Mouse (Mus musculus) layer of hippocampus, adult 2 months (tissue): ENCODE measurements around the gene Dnase1l3. TPM values are rescaled to one million over a fixed set of nuclear protein-coding genes. Genes with fewer than 3 reads are reported as not detected.

Experiments
- DNase-seq, 2 experiments: peaks; one replicate each; pipeline ENCODE4 v3.0.0; 2022; ENCODE audit warnings: low spot score in 2 of 2
- H3K27ac ChIP-seq: fragments of 200-600 bp; 2 replicates; pipeline ENCODE4 v1.8.1; 2022
- H3K4me3 ChIP-seq: fragments of 200-600 bp; 2 replicates; pipeline ENCODE4 v1.8.1; 2022; ENCODE audit warnings: mild to moderate bottlenecking
- CTCF ChIP-seq: fragments of 200-600 bp; conservative IDR thresholded peaks from 2 replicates; pipeline ENCODE4 v1.8.1; 2022; ENCODE audit warnings: antibody characterized with exemption, mild to moderate bottlenecking, moderate library complexity
- total RNA-seq, 2 experiments: library from RNA; stranded (reverse); gene quantifications; 2 replicates each; pipeline ENCODE4 v1.2.3; 2021

The Dnase1l3 gene
- total RNA-seq, 2 experiments from 2014 or later: not detected

GRCm38 (mm10) chr14:7957049-7957448, 37.3 kb downstream of the Dnase1l3 start, which contains the start of gene Gm45521:
Gene Gm45521, plus strand, starts transcription at chr14:7957288.
- Histone ChIP-seq H3K27ac (no peak within 1 kb of the TSS), H3K4me3 (no peak within 1 kb of the TSS)
- DNase-seq: no peak
- TF ChIP-seq CTCF: no peak

DNA sequence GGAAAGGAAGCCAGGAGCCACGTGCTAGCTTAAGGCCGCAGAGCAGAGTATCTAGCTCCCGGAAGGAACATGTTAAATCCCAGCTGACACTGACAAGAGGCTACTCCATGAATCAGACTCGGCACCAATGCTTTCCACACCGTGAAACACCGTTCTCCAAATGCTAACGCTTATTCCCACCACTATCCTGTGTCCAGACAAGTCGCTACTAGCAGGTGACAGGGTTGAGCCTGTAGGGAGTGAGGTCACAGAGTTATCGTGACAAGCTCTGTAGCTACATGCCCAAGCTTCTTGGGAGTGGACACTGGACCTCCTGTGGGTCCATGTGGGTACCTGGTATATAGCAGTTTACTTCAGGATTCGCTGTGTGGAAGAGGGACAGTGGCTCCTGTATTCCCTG, 37.9 kb downstream of the Dnase1l3 start:
- DNase-seq: no peak
- Histone ChIP-seq H3K27ac (no peak overlapping the region), H3K4me3 (no peak overlapping the region)
- TF ChIP-seq CTCF: no peak

DNA sequence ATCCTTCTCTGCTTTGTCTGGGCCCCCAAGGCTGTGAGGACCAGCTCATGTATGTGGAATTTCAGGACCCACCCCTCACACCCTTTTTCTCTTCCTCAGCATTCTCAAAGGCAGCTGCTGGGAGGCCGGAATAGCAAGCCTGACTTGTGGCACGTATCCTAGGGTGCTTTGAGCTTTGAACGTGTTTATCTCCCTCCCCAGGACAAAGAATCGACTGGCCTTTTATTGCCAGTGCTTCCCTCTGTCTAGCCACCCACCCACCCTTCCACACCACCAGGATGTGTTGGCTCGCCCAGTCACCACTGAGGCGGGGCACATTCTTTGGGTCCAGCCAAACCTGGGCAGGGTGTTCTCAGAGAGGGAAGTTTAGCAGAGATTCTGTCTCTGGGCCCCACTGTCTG, 40.3 kb downstream of the Dnase1l3 start:
- Histone ChIP-seq H3K4me3 (no peak overlapping the region), H3K27ac (peak overlapping the region; percentile 70)
- TF ChIP-seq CTCF: no peak
- no peak for DNase-seq

DNA sequence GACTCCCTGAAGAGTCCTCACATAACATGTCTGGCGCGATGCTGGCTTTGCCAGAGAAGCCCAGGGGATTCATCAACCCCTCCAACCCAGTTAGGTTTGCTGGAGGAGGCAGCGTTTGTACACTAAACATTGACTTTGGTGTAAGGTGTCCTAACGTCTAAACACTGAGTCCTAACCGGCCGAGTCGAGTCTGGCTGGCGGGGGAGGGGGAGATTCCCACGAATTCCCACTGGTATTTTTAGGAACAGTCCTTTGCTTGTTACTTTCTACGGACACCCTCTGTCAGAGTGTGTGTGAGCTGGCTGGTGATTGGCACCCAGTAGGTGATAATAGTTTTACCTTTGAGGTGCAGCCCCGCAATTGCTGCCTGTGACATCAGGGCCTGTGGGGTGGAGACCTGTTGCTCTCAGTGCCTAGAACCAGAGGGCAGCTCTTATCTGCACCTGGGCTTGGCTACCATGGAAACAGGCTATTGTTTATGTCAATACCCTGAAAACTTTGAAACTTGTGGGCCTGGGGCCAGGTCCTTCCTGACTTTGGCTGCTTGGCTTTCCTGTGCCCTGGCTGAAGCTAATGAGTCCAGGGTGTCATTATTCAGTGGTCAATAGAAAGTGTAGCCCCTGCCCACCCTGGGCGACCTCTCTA, 41.6 kb downstream of the Dnase1l3 start:
- no peak for DNase-seq
- no peak overlapping the region for H3K4me3 ChIP-seq
- TF ChIP-seq CTCF: no peak
- H3K27ac ChIP-seq: peak overlapping the region; percentile 69; the same call in 1 of the 2 replicates

DNA sequence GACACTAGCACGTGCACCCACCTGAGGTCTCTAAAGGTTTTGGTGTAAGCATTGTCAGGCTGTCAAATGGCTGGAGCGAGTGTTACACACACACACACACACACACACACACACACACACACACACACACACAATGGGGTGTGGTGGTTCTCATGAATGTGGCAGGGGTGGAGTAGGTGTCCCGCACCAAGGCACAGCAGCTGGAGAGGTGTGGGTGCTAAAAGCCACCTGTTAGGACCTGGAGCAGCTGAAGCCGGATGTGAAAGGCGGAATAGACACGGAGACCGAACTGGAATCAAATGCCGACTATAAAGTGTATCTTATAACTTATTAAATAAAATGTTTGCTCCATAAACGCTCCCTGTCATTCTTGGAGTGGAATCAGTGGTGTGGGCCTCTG, 43.1 kb downstream of the Dnase1l3 start:
- TF ChIP-seq CTCF: no peak
- Histone ChIP-seq H3K4me3 (no peak overlapping the region), H3K27ac (no peak overlapping the region)
- no peak for DNase-seq

DNA sequence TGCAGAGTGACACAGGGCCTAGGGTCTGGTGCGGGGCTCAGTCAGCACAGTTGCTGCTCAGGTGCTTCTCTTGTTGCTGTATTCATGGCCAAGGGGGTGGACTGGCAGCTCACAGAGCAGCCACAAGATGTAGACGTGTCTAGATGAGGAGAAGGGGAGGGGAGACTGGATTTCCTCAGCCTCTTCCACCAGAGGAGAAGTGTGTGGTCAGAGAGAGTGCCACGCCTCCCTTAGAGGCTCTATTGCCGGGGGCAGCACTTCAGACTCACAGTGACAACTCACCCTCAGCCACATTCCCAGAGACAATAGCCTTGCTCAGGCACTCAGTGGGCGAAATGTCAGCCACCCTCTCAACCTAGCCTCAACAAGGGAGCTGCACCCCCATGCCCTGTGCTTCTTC, 49.1 kb downstream of the Dnase1l3 start:
- no peak for DNase-seq
- Histone ChIP-seq H3K4me3 (no peak overlapping the region), H3K27ac (no peak overlapping the region)
- TF ChIP-seq CTCF: no peak

GRCm38 (mm10) chr14:7944349-7945039, 49.9 kb downstream of the Dnase1l3 start:
- TF ChIP-seq CTCF: peak; percentile 77
- H3K27ac ChIP-seq: peak overlapping the region; percentile 72; the same call in 1 of the 2 replicates
- DNase-seq: peak; percentile 34 to 57

DNA sequence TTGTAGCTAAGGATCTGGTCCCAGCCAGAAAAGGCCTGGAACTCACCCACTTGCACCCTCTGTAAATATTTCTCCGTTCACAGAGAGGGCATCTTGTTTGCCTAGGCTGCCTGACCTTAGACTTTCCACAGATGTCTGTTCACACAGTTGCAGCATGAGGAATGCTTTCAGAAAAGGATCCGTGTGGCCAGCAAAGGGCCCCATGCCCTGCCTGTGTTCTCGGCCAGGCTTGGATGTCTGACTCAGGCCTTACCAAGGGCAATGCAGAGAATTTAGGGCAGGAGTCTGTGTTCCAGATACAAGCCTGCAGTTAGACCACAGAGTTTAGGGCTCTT, 50.6 kb downstream of the Dnase1l3 start:
- no peak for DNase-seq
- no peak for TF ChIP-seq CTCF
- Histone ChIP-seq H3K4me3 (no peak overlapping the region), H3K27ac (peak overlapping the region; percentile 72)

More at GRCm38 (mm10) chr14:7944349-7945039, 49.9 kb downstream of the Dnase1l3 start:
- no peak overlapping the region for H3K4me3 ChIP-seq

DNA sequence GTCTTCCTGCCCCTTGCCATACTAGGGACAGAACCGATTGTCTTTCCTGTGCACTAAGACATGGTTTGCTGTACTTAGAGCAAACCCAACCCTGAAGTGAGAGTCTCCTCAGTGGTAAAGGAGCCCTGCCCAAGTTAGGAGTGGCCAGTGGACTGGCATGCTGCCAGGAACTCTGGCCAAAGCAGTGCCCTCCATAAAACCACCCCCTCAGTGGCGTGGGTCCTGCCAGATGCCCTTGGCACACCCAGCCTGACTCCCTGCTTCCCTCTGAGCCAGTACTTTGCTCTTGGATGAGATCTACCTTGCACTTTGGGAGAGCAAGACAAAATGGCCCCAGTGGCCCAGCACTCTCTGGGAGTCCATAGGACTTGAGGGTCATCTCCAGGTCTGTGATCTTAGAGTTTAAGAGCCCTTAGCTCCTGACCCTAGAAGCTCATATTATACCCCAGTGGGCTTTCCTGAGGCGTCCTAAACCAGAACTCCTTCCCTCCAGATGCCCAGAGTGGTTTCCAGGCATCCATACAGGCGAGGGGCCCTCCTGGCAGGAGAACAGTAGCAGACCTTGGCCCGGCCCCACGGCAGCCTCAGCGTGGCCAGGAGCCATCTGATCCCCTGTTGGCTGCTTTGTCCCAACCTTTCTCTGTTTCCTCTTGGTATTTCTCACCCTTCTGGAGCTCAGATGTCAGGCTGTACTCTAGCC, 51.1 kb downstream of the Dnase1l3 start:
- H3K27ac ChIP-seq: peak overlapping the region; percentile 72
- peak in 1 of 2 experiments; percentile 25 for DNase-seq

DNA sequence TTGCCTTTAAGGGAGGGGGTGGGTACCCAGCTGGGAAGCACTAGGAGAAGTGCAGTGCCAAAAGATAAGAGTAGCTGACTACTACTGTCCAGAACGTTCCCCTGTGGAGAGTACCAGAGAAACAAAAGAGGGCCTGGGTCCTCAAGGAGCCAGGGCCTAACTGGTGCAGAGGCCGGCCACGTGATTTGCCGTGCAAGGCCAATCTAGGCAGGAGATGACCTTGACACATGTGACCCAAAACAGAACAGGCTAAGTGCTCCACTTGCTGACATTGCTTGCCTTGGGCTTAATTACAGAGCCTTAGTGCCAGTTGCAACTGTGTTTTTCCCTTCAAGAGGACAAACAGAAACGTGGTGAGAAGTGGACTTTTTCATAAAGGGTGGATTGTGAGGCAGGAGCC, 53.0 kb downstream of the Dnase1l3 start:
- no peak for DNase-seq
- H3K27ac ChIP-seq: 0 out of 2 replicates have a peak overlapping the region, but pooled peaks have one; percentile 12
- no peak for TF ChIP-seq CTCF
- H3K4me3 ChIP-seq: no peak overlapping the region

More for the DNA sequence above, 51.1 kb downstream of the Dnase1l3 start:
- no peak overlapping the region for H3K4me3 ChIP-seq
- TF ChIP-seq CTCF: no peak

- Histone ChIP-seq H3K4me3 (no peak overlapping the region), H3K27ac (peak overlapping the region; percentile 2; the same call in 1 of the 2 replicates)
- no peak for TF ChIP-seq CTCF
- peak in 1 of 2 experiments; percentile 32 for DNase-seq
Measured at GRCm38 (mm10) chr14:7938809-7939784, 55.3 kb downstream of the Dnase1l3 start.

GRCm38 (mm10) chr14:7937052-7937630, 57.2 kb downstream of the Dnase1l3 start:
- H3K27ac ChIP-seq: no peak overlapping the region
- peak; percentile 74 for TF ChIP-seq CTCF
- no peak overlapping the region for H3K4me3 ChIP-seq
- peak in 1 of 2 experiments; percentile 20 for DNase-seq
